Mouse (Mus musculus): ENCODE results near the gene Dennd2c.
A peak's percentile ranks its signal among the peaks of the same experiment; 100 is the strongest.

The Dennd2c gene

DNA sequence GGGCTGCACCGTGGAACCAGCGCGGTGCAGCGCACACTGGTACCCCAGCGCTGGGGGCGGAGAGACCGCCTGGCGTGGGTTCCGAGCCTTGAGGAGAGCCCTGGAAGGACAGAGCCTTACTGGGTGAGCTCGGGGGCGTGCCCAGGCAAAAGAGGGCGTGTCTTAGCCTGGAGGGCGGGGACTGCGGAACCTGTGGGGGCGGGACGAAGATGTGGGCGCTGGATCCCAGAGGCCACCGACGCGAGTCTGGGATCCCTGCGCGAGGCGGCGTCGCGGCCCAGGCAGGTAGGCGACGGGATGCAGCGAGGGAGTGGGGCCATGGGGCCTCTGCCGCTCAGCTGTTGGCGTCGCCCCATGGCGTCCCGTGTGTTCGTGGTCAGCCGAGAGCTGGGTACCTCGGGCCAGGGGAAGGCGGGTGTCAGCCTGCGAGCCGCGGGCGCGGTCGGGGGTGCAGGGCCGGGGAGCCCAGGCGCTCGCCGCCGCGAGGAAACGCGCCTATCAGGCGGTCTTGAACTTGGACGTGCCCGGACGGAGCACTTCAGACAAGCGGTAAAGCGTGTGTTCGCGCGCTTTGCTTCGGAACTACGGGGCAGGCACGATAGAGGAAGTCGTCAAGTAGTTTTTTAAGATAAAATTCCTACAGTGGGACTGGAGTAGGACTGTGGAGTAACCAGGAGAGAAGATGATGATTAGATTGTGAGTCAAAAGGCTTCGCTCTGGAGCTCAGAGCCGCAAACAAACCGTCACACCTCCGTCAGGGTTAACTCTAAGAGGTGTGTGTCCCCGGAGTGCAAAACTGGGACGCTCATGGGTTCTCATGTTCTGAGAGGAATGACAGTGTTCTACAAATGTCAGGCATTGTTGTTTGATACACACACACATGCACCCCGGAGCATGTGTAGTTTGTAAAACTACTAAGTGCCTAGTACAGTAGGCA lies at the start of gene Dennd2c:
TSS of gene Dennd2c (plus strand) at position 151 of the 937 bp plus-strand sequence.
- no peak for DNase-seq (ENCODE audit: low read depth)

DNA sequence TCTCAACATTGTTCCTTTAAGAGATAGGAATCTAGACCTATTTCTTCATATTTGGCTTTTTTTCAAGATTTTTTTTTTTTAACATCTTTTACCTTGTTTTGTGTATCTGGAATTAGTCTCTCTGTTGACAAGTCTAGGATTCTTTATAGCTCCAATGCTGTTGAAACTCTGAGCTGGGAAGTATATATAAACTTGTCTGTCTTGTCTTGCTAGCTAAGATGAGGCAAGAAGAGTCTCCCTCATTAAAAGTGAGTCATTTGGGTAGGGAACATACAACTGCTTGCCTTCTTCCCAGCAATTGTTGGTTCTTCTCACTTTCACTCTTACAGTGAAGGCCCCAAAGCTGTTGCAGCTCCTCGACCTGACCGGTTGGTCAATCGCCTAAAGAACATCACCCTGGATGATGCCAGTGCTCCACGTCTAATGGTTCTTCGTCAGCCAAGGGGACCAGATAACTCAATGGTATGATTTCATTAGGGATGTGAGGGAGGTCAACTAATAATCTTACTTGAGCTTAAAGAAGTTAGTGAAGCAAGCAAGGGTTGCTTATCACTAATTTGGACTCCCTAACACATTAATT lies 46.3 kb upstream of the Dennd2c start:
- no peak for DNase-seq (ENCODE audit: low read depth)

DNA sequence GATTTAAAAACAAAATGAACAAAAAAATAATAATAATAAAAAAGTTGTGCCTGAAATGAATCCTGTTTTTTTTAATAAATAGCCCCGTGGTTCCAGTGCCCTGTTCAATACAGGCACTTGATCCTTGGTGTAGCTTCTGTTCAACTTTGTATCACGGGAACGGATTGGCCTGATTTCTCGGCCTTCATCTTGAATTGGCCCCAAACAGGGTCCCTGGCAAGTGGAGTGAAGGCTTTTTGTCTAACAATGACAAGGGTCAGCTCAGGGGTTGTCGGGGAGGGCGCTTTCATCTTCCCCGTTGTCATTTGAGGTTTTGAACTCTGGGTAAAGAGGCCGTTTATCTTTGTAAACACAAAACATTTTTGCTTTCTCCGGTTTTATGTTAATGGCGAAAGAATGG lies 44.7 kb upstream of the Dennd2c start:
- no peak for DNase-seq (ENCODE audit: low read depth)

DNA sequence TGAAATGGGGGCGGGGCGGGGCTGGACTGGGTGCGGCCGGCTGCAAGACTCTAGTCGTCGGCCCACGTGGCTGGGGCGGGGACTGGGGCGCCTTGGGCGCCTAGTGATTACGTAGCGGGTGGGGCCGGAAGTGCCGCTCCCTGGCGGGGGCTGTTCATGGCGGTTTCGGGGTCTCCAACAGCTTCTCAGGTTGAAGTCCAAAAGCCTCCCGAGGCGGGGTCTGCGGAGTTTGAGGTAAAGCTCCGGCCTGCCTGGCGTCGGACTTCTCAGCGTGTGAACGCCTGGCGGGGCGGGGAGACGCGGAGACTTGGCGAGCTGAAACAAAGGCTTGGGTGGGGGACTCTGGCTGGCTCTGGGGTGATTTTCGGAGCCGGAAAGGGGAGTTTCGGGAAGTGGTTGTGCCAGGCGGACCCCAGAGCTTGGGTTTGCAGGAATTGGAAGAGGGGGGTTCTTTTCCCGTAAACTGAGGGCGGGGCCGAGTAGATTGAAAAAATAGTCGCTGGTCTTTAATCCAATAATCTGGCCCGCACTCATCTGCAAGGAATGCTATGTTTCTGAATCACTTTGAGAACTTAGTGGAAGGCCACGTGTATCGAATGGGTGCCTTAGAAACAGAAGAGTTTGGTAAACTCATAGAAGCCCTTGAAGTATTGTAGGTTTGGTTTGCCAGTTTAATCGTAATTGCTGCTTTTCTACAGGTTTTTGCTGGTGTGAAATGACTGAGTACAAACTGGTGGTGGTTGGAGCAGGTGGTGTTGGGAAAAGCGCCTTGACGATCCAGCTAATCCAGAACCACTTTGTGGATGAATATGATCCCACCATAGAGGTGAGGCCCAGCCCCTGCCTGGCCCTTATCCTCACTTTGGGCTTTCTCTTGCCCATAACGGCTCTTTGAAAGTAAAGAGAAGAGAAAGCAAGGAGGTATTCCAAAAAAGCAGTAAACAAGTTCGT lies 43.9 kb upstream of the Dennd2c start, which contains the start of gene Nras:
TSS of gene Nras (plus strand) at position 79 of the 951 bp plus-strand sequence.
- DNase-seq (ENCODE audit: low read depth): peak; percentile 94

DNA sequence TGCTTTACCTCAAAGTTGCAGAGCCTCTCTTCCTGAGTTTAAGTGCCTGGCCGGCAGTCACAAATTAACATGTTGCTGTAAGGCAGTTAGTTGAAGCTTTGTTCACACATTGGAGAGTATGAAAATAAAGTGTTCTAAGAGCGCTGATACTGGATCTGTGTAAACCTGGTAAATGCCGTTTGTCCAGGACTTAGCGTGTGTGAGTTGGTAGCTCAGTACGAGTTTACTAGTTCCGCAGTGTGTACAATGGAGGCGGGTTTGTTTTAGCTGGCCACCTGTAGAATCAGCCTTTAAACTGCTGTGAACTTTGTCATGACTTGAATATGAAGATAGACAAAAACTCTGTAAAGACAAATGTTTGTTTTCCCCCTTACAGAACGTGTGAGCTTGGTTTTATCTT lies 35.5 kb upstream of the Dennd2c start:
- no peak for DNase-seq (ENCODE audit: low read depth)

DNA sequence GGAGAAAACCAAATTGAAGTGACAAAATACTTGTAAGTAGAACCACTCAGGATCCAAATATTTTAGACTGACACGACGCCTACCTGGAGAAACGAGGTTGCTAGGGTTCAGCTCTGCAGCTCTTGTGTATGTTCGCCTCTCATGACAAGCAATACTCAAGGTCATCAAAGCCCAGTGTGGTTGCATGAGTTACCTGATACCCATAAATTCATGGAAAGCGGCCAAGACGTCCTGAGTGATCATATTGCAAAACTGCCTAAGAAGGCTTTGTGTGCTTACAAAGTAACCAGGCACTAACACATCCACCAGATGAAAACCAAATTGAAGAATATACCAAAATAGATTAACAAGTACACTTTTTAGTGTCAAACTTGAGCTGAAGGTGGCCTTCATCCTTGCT lies 33.4 kb upstream of the Dennd2c start:
- DNase-seq (ENCODE audit: low read depth): peak; percentile 39

DNA sequence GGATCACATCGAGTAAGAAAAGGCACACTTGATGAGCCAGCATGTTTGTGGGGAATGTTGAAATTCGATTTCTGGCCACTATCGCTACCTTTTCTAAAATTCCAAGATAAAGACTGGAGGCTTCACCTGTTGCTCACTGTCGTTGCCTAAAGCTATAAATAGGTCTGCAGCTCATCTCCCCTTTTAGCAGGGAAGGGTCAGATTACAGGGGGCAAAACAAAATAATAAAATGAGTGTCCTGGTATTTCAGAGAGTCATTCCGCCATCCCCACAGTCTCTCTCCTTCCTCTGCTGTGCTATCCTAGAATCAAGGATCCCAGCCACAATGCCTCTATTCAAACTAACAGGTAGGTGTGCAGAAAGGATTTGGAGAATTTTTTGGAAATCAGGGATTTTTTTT lies 28.6 kb upstream of the Dennd2c start, which contains the start of gene Ampd1:
TSS of gene Ampd1 (plus strand) at position 244 of the 400 bp plus-strand sequence.
- no peak for DNase-seq (ENCODE audit: low read depth)

DNA sequence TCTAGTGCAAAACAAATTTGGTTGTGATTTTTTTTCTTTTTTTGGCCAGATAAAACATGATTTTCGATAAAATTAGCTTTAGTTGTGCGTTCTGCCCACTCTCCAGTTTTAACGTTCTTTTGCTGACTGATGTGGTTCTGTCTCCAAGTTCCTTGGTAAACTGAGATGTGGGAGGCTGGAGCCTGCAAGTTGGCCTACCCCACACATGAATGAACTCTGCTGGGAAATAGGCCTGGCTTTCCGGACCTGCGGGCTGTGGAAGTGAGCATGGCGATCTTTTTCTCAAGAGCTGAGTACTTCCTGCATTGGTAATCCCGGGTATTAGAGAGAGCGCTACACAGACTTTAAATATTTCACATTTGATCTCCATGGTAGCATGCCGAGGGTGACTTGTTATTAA lies 26.5 kb upstream of the Dennd2c start:
- DNase-seq (ENCODE audit: low read depth): no peak

DNA sequence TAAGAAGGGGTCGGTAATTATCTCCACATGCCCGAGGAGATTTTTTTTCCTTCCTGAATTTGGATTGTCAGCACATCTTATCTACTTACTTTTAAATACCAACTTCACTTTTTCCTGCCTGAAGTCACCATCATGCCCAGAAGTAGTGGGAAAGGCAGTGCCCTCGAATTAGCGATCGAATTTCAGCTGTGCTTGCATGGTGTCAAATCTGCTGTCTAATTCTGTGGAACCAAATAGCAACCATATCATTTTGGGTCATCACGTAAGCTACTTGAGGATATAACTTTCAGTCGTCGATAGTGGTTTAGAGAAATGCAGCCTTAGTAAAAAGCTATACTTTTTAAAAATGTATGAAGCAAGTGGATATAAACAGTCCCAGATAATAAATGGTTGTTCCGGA lies 25.9 kb upstream of the Dennd2c start:
- no peak for DNase-seq (ENCODE audit: low read depth)

DNA sequence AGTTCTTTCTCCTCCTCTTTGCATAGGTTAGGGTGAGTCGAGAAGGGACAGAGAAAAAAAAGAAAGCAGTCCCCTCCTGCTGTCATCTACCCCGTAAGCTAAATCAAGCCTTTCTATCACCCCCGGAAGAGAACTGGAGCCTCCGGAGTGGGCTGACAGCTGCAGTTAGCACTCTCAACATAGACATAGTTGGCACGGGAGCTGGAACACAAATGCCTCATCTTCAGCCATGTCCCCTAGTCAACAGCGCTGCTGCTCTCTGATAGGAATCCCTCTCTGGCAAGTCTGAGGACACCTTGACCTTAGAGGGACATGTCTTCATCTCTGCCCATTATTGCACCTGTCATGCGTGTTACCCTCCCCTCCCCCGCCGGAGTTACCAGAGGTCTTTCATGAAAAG lies 23.1 kb upstream of the Dennd2c start:
- no peak for DNase-seq (ENCODE audit: low read depth)

DNA sequence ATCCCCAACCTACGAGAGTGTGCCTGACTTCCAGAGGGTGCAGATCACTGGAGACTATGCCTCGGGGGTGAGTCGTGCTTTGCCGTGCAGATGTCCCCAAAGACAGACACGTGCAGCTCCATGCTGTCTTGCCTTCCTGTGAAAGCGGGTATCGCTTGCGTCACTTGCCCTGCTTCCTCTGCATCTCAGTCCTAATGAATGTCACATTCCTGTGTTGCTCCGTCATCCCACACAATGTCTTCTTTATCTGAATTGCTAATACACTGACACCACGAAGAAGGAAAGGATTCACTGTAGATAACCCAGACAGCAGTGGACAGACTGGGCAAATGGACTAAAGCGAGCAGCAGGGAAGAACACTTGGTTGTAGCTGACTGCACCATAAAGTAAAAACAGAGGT lies 21.4 kb upstream of the Dennd2c start:
- no peak for DNase-seq (ENCODE audit: low read depth)

DNA sequence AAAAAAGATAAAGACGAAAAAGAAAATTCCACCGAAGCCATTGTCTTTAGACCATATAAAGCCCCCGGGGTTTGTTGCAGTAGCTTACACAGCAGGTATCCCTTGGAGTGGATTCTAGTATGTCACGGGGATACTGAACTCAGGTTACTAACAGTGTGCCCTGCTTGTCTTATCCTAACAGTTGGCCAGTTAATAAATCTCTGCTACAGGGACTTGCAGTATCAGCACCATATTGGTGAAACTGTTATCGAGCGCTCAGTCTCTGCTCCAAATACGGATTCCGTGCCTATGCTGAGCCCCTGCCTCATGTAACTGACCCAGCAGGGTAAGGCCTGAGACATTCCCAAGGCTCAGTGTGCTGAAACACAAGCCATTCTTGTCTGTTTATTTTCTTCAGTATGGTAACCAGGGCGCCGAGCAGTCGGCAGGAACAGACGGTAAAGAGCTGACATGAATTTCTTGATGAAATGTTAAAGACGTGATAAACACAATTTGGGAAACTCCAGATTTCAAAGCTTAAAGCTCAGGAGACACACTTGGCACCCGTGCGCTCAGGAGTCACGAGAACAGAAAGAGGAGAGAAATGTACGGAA lies 20.4 kb upstream of the Dennd2c start:
- no peak for DNase-seq (ENCODE audit: low read depth)

DNA sequence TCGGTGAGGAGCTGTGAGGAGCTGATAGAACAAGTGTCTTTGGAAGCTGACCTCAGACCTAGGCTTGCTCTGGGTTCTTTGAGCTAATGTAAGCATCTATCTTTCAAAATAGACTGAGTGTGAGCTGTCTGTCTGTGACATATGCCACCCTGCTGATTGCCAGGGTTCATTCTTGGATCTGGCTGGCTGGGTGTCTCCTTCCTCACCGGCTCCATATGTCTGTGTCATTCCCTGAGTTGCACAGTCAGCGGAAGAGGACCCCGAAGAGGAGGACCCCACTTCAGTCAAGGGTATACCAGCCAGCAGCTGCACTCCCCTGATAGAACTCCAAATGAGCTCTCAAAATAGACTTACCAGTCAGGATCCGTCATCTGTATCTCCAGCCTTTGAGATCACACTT lies 19.6 kb upstream of the Dennd2c start:
- DNase-seq (ENCODE audit: low read depth): no peak

DNA sequence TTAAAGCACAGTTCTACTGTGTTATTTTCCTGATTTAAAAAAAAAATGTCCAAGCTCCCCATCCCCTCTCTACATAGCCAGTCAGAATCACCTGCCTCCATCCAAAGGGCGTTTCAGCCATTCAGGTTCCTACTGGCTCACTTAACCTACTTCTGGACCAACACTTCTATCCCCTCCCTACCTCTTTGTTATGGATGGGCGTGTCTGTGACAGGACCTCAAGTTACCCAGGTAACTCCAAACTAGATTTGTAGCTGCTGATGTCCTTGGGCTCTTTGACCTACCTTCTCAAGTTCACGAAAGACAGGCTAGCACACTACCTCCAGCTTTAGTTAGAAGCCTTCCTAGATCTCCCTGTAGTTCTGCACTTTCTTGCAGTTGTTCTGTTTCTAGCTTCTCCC lies 16.4 kb upstream of the Dennd2c start:
- DNase-seq (ENCODE audit: low read depth): no peak

DNA sequence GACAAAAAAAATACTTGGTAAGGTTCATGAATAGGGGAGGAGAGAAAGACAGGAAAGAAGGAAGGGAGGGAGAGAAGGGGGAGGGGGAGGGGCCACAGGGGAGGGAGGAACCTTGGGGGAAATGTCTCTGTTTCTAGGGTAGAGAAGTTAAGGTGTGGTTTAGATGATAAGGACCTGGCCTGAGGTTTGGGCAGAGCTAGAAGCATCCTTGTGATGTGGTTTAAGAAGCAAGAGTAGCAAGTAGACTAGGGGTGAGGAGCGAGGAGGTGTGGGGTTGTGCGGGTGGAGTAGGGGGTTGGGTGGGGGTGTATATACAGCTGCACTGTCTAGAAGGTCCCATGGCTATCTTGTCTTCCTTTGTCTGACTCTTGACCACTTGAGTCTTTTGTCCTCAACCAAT lies 10.7 kb upstream of the Dennd2c start:
- no peak for DNase-seq (ENCODE audit: low read depth)

DNA sequence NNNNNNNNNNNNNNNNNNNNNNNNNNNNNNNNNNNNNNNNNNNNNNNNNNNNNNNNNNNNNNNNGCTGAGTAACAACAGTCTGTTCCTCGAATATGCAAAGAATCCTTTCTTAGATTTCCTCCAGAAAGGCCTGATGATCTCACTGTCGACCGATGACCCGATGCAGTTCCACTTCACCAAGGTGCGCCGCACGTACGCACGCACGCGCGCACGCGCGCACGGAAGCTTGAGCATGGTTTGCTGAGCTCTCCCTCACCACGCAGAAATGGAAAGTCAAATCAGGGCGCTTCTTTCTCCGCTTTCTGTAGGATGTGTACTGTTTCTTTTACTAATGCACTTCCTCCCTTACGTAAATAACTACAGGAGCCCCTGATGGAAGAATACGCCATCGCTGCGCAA lies 3.7 kb upstream of the Dennd2c start:
- DNase-seq (ENCODE audit: low read depth): no peak

DNA sequence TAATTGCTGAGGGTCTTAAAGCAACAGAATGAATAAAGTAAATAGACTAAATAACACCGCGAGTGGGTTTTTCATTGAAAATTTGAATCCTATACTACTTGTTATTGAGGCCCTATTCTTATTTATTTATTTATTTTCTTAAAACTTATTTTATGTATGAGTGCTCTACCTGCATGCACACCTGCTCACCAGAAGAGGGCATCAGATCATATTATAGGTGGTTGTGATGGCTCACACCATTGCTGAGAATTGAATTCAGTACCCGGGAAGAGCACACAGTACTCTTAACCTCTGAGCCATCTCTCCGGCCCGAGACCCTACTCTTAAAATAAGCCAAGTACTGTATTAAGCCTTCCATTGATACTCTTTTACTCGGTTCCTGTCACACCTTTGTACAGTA lies 2.7 kb upstream of the Dennd2c start:
- DNase-seq (ENCODE audit: low read depth): peak; percentile 42

DNA sequence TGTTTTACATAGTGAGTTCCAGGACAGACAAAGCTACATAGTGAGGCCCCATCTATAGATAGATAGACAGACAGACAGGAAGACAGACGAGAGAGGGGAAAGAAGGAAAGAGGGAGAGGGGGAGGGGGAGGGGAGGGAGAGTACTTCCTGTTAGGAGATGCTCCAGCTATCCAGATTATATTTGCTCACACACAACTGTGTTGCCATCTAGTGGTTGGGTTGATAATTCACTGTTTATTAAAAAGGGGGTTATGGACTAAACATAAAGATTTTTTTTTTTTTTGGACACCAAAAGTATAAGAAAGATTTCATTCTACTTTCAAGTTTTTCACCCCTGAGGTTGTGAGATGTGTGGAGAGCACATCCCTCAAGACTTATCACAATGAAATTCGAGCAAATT lies 1.7 kb upstream of the Dennd2c start:
- peak; percentile 49 for DNase-seq (ENCODE audit: low read depth)

DNA sequence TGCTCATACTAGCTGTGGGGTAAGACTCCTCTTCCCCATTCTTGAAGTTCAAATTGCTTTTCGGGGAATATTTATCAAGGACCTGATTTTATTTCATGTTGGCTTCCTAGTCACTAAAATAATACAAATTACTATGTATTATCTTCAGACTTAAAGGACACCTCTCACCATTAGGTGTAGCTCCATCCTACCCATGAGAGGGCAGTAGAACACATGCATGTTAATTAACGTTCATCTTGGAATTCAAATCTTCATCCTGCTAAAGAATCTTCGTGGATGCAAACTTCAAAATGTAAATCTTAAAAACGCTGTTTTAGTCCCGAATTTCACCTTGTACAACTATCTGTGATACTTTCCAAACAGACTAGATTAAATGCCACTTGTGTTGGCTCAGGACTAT lies 1.2 kb upstream of the Dennd2c start:
- peak; percentile 16 for DNase-seq (ENCODE audit: low read depth)

DNA sequence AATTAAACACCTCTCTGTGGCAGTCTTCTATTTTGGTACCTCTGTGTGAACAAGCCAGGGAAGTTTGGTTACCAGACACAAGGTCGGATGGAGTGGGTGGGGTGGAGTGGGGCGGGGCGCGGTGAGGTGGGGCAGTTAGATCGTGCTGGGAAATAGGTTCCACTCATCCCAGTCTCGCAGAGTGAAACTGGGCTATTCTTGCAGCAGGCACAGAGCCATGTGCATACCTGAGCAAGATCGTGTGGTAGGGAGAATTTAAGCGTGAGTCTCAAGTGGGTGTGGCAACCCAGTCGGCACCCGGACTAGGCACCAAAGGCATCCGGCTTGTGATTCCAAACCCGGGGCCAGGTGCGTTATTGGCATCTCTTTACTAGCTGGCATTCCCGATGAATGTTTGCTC lies 495 bp upstream of the Dennd2c start:
- no peak for DNase-seq (ENCODE audit: low read depth)

DNA sequence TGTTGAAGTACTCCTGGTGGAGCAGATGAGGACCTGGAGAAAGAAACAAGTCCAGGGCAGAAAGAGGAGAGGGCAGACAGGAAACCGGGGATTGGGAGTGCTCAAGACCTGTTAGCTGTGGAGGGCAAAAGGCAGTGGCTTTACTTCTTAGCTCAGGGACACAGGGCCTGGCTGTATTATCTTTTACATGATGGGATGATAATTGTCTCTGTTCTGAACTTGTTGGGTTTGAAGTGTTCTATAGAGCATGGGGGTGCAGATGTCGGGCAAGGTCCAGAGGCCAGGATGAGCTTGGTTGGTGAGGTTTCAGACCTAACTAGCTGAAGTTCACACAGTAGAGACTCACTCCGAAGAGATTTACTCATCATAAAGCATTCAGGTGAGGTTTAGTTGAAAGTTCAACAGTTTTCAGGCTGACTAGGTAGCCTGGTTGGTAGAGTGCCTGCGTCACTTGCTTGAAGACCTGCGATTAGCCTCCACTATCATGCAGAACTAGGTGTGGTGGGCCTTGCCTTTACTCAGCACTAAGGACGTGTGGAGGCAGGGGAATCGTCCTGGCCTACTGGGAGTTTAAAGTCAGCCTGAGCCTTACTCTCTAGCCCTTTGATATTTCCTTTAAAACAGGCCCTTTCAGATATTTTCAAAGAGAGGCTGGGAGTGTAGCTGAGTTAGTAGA lies 5.3 kb downstream of the Dennd2c start:
- DNase-seq (ENCODE audit: low read depth): no peak

Measured in 416B (cell line).